Mouse (Mus musculus): Measurements from ENCODE around the gene Nyap1.

GRCm38 (mm10) chr5:137751221-137751887 lies 9.9 kb upstream of the Nyap1 start:
- no peak for TF ChIP-seq CTCF (IDR thresholded peaks at IDR 0.05; ENCODE audit: low read depth)
- TF ChIP-seq EP300 (optimal IDR thresholded peaks at IDR 0.05) = no peak

All from stomach, postnatal 0 days (tissue).